Comparison of ENCODE assay signal across 12 mouse cellular contexts in the genomic region with DNA sequence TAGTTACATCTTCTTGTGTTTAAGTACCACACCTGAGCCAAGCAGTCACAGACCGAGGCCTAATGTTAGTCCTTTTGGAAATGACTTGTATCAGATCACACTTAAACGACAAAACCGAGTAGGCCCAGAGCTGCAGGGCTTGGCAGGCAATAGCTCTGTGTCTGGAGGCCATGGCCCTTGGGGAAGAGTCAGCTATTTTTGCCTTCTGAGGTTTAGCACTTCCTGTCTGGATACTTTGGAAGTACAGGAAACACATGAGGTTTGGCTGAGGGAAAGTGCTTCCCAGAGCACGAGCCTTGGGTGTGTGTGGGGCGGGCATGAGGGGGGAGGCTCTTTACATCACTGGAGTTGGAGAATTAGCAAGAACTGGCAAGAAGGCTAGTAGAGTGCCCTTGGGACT. TPM values are rescaled to one million over a fixed set of nuclear protein-coding genes. Genes with fewer than 3 reads are reported as not detected.
DNase-seq lines count a peak whose midpoint lies in the region; ATAC-seq lines count a peak whose summit lies in the region.
"Had no signal": no experiment of that assay in that cellular context is flagged by ENCODE, and none has a peak within 500 bp of the region (broad histone marks: within the 10 kb centered on the region; RNA-seq: fewer than 3 reads in every experiment).

No protein-coding gene starts in this region.

- no peak overlapping the region for H3K4me3 ChIP-seq in limb, embryonic 13.5 days
- H3K4me3 ChIP-seq in limb, embryonic 10.5 days, result no peak overlapping the region
- H3K4me3 ChIP-seq in heart, embryonic 15.5 days, result no peak overlapping the region
- H3K4me3 ChIP-seq: hindbrain, embryonic 12.5 days; liver, embryonic 13.5 days had no signal

- WGBS in limb, embryonic 13.5 days, result 45% methylated on average over 5 of the region's 5 CpGs
- WGBS in limb, embryonic 10.5 days, result 72% methylated on average over 5 of the region's 5 CpGs
- 48% methylated on average over 5 of the region's 5 CpGs for WGBS in heart, embryonic 15.5 days

- H3K4me1 ChIP-seq in limb, embryonic 13.5 days, result peaks cover 16% of the 10 kb centered on the region
- peaks cover 4% of the 10 kb centered on the region; the same call in 1 of the 2 replicates for H3K4me1 ChIP-seq in limb, embryonic 10.5 days
- H3K4me1 ChIP-seq in heart, embryonic 15.5 days (replicated peaks), result peaks cover 21% of the 10 kb centered on the region
- H3K4me1 ChIP-seq: hindbrain, embryonic 12.5 days; liver, embryonic 13.5 days had no signal

- H3K27ac ChIP-seq in limb, embryonic 13.5 days, result no peak overlapping the region
- H3K27ac ChIP-seq in limb, embryonic 10.5 days, result no peak overlapping the region
- H3K27ac ChIP-seq in heart, embryonic 15.5 days, result 0 out of 2 replicates have a peak overlapping the region, but pooled peaks have one; percentile 17
- H3K27ac ChIP-seq: hindbrain, embryonic 12.5 days; liver, embryonic 13.5 days had no signal

- no peaks in the 10 kb centered on the region for H3K9me3 ChIP-seq in limb, embryonic 13.5 days
- H3K9me3 ChIP-seq in limb, embryonic 10.5 days (replicated peaks), result no peaks in the 10 kb centered on the region
- H3K9me3 ChIP-seq in heart, embryonic 15.5 days (replicated peaks), result no peaks in the 10 kb centered on the region
- H3K9me3 ChIP-seq: hindbrain, embryonic 12.5 days; liver, embryonic 13.5 days had no signal

- ATAC-seq in limb, embryonic 13.5 days (ENCODE audit: low FRiP score, low read depth), result peak; percentile 32; the same call in 1 of the 2 replicates
- 0 out of 2 replicates have a peak, but pooled peaks have one; percentile 14 for ATAC-seq in heart, embryonic 15.5 days (replicated peaks; ENCODE audit: insufficient number of reproducible peaks, insufficient read depth, low FRiP score, low read depth)
- ATAC-seq: forebrain, embryonic 16.5 days had no signal

- H3K36me3 ChIP-seq in limb, embryonic 13.5 days, result no peaks in the 10 kb centered on the region
- H3K36me3 ChIP-seq in limb, embryonic 10.5 days, result no peaks in the 10 kb centered on the region
- no peaks in the 10 kb centered on the region for H3K36me3 ChIP-seq in heart, embryonic 15.5 days
- H3K36me3 ChIP-seq: hindbrain, embryonic 12.5 days; liver, embryonic 13.5 days had no signal

- no peaks in the 10 kb centered on the region for H3K27me3 ChIP-seq in limb, embryonic 13.5 days
- H3K27me3 ChIP-seq in limb, embryonic 10.5 days (ENCODE audit: low read depth, poor library complexity, severe bottlenecking), result no peaks in the 10 kb centered on the region
- no peaks in the 10 kb centered on the region for H3K27me3 ChIP-seq in heart, embryonic 15.5 days
- H3K27me3 ChIP-seq: hindbrain, embryonic 12.5 days; liver, embryonic 13.5 days had no signal

- H3K9ac ChIP-seq in limb, embryonic 13.5 days, result no peak overlapping the region
- H3K9ac ChIP-seq in heart, embryonic 15.5 days, result no peak overlapping the region
- H3K9ac ChIP-seq: hindbrain, embryonic 12.5 days; liver, embryonic 13.5 days had no signal

- no peak overlapping the region for H3K4me2 ChIP-seq in limb, embryonic 13.5 days (replicated peaks)
- H3K4me2 ChIP-seq in heart, embryonic 15.5 days, result no peak overlapping the region
- H3K4me2 ChIP-seq: hindbrain, embryonic 12.5 days; liver, embryonic 13.5 days had no signal

- no peak for DNase-seq in limb, embryonic 10.5 days (ENCODE audit: low spot score)
- peak; percentile 33 to 41 for DNase-seq in adrenal gland, postnatal 36 days
- DNase-seq in kidney, postnatal 25 days, result peak; percentile 51 to 80
- DNase-seq in spleen, postnatal 36 days (ENCODE audit: low spot score in 2 of 2), result no peak
- no peak for DNase-seq in frontal cortex, adult 2 months (ENCODE audit: extremely low spot score in 1 of 2, low spot score in 1 of 2)
- no peak for DNase-seq in layer of hippocampus, adult 8-10 months (ENCODE audit: low spot score in 2 of 2)
- DNase-seq: liver, embryonic 13.5 days; thymus, postnatal 36 days had no signal

RNA-seq across cellular contexts. Expression of a gene that starts 13.7 kb away (rescaled TPM):
- 8.8 and 10.3 TPM in 2 replicates for polyA plus RNA-seq in limb, embryonic 13.5 days (2015; fragmentation: Nextera tagmentation; extraction: Ambion mirVana)
- polyA plus RNA-seq in limb, embryonic 10.5 days (2016; fragmentation: Nextera tagmentation; extraction: Ambion mirVana), result 7.1 and 7.9 TPM in 2 replicates
- 10 to 100 TPM in 1 of 2 experiments, 1 to 10 TPM in 1; 6.8 to 11.9 TPM for total RNA-seq in adrenal gland, postnatal 36 days (2021)
- polyA plus RNA-seq in heart, embryonic 15.5 days (2015; fragmentation: Nextera tagmentation; extraction: Ambion mirVana), result 5.4 and 6.6 TPM in 2 replicates
- 7.2 and 7.7 TPM in 2 replicates for polyA plus RNA-seq in frontal cortex, adult 2 months (2012; rRNA removed)
- total RNA-seq in layer of hippocampus, adult 8-10 months (2022), result 1 to 10 TPM; 6.8 to 8.4 (median 7.9) TPM

RNA-seq across cellular contexts. Expression of a gene that starts 14.7 kb away (rescaled TPM):
- 18.5 and 18.9 TPM in 2 replicates for polyA plus RNA-seq in limb, embryonic 13.5 days (2015; fragmentation: Nextera tagmentation; extraction: Ambion mirVana)
- polyA plus RNA-seq in limb, embryonic 10.5 days (2016; fragmentation: Nextera tagmentation; extraction: Ambion mirVana), result 2.4 and 3.9 TPM in 2 replicates
- total RNA-seq in adrenal gland, postnatal 36 days (2021), result 10 to 100 TPM; 36.4 to 37.6 TPM
- 19.5 and 25.5 TPM in 2 replicates for polyA plus RNA-seq in heart, embryonic 15.5 days (2015; fragmentation: Nextera tagmentation; extraction: Ambion mirVana)
- 8.7 and 9.8 TPM in 2 replicates for polyA plus RNA-seq in frontal cortex, adult 2 months (2012; rRNA removed)
- total RNA-seq in layer of hippocampus, adult 8-10 months (2022), result 10 to 100 TPM in 3 of 4 experiments, 1 to 10 TPM in 1; 9.0 to 14.8 (median 12.3) TPM

Comparison
In these comparisons a context has a peak if more than half of its experiments do, and no peak if none do; other contexts are left out.
1. DNase-seq: peak in adrenal gland, postnatal 36 days (2 of 2) and kidney, postnatal 25 days (2 of 2); none in limb, embryonic 10.5 days (single experiment), spleen, postnatal 36 days (0 of 2), frontal cortex, adult 2 months (0 of 2) and layer of hippocampus, adult 8-10 months (0 of 2).